Mouse (Mus musculus): ENCODE data around the gene Soga1.

The Soga1 gene

DNA sequence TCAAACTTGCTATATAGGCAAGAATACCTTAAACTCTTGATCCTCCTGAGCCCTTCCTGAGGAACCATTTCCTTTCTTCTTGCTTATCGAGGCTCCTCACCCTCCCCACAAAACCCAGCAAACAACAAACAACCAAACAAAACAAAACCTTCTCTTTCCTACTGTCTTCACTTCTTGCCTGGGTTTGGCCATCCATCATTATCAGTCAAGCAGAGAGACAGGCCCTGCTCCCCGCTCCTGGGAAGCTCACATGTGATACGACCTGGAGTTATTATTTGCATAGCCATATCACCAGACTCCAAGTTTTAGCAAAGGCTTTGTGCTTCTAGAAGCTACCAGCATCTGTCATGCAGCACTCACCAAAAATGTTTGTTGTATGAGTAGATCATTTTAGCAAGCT, 91.7 kb downstream of the Soga1 start:
- no peak for DNase-seq (ENCODE audit: low spot score in 2 of 2)

GRCm38 (mm10) chr2:156982864-156983263, 96.2 kb downstream of the Soga1 start:
- no peak for DNase-seq (ENCODE audit: low spot score in 2 of 2)

- DNase-seq (ENCODE audit: low spot score in 2 of 2), result no peak
Measured at GRCm38 (mm10) chr2:156981291-156981690, 97.8 kb downstream of the Soga1 start.

- no peak for DNase-seq (ENCODE audit: low spot score in 2 of 2)
Measured at GRCm38 (mm10) chr2:156980059-156980458, 99.0 kb downstream of the Soga1 start.

- DNase-seq (ENCODE audit: low spot score in 2 of 2), result no peak
Measured at GRCm38 (mm10) chr2:156976711-156977110, 102.3 kb downstream of the Soga1 start.

GRCm38 (mm10) chr2:156974967-156975366, 104.1 kb downstream of the Soga1 start:
- DNase-seq (ENCODE audit: low spot score in 2 of 2), result no peak

DNA sequence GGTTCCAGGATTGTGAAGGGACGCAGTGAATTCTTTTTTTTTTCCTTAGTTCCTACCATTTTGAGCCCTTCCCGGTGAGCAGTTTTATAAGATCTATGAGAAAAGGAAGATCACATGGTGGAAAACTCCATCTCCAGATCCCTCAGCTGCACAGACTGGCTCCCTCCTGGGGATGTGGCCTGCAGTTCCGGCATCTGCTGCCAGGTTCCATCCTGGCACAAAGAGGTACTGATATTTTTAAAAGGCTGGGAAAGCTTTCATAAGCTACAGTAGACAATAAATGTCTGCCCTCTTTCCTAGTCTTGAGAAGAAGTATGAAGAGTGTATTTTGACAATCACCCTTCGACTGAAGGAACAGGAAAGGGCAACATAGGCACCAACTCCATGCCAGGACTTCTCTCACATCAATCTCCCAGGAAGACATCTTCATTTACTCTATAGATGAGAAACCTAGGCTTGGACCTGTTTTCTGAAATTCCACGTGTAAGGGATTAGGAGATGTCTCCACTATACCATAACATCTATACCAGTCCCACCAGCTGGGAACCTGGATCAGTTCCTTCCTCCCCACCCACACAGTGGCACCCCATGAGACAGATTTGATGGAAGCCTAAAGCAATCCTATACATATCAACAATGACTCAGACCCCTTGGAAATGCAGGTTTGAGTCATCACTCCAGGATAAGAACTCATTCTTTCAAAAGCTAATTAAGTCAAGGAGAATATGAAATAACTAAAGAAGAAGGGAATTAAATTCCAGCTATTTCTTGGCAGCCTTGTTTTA, 105.5 kb downstream of the Soga1 start:
- DNase-seq (ENCODE audit: low spot score in 2 of 2), result no peak

DNA sequence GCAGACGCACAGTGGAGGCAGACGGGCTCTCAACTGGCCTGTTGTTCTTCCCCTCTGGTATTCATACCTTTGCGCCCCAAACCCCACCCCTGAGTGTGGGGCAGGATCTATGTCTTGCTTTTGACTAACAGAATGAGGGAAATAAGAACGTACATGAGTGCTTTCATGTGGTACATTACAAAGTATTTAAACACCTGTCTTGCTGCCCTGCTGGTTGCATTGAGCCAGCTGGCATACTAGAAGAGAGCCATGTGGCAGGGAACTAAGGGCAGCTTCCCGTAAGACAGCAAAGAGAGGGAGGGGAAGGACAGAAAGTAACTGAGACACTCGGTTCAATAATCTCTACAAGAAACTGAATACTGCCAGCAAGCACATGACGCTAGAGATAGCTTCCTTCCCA, 108.8 kb downstream of the Soga1 start:
- DNase-seq (ENCODE audit: low spot score in 2 of 2), result no peak

- no peak for DNase-seq (ENCODE audit: low spot score in 2 of 2)
Measured at GRCm38 (mm10) chr2:156968501-156968900, 110.6 kb downstream of the Soga1 start.

- DNase-seq (ENCODE audit: low spot score in 2 of 2), result no peak
Measured at GRCm38 (mm10) chr2:156967388-156967787, 111.7 kb downstream of the Soga1 start.

Data from spleen, postnatal 10 days (tissue).